Mouse (Mus musculus) megakaryocyte, embryonic 14.5 days (primary cell): ENCODE measurements at regions not wholly inside any gene's neighbourhood (a gene's known extent, or its start where the extent isn't known, plus 50 kb on each side); places are given as distances from the start of the nearest gene placed in this dataset.

Experiments used
- FLI1 ChIP-seq: IDR thresholded peaks from 2 replicates; pipeline ENCODE4 v1.6.1; 2012; ENCODE audit warnings: low read length, inconsistent platforms, mixed read lengths
- GATA1 ChIP-seq: IDR thresholded peaks from 3 replicates; pipeline ENCODE4 v1.6.1; 2012; ENCODE audit warnings: mixed read lengths, low read length, inconsistent platforms, borderline replicate concordance

GRCm38 (mm10) chr3:54466097-54466496 is 105.2 kb downstream of the Postn start:
- TF ChIP-seq GATA1, result no peak
- TF ChIP-seq FLI1, result no peak
